Mouse (Mus musculus): Measurements from ENCODE around the gene Tmc4. TPM values are rescaled to one million over a fixed set of nuclear protein-coding genes. Genes with fewer than 3 reads are reported as not detected.
A peak's percentile ranks its signal among the peaks of the same experiment; 100 is the strongest.

Gene Tmc4
- total and polyA plus RNA-seq, 3 experiments, result 9.3 to 18.2 (median 12.5) TPM

- no peak for DNase-seq
Observed at GRCm38 (mm10) chr7:3643843-3644242, 33.5 kb downstream of the Tmc4 start.

DNA sequence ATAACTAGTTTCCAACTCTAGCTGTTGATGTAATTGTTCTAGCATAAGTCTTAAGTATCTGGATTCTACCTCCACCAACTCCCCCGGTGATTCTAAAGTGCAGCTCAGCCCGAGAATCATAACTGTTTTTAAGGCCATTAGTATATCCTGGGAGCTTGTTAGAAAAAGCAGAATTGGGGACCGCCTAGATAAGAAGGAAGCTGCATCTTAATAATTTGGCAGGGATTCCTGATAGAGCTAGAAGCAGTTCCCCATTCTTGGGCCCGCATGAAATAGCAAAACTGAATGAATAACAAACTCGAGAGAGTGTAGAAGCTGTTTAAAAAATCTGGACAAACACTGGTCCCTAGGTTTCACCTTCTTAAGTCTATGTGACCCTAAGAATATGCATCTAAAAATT is 33.9 kb downstream of the Tmc4 start:
- no peak for DNase-seq

GRCm38 (mm10) chr7:3630478-3630815 is 46.9 kb downstream of the Tmc4 start:
- DNase-seq, result no peak

DNA sequence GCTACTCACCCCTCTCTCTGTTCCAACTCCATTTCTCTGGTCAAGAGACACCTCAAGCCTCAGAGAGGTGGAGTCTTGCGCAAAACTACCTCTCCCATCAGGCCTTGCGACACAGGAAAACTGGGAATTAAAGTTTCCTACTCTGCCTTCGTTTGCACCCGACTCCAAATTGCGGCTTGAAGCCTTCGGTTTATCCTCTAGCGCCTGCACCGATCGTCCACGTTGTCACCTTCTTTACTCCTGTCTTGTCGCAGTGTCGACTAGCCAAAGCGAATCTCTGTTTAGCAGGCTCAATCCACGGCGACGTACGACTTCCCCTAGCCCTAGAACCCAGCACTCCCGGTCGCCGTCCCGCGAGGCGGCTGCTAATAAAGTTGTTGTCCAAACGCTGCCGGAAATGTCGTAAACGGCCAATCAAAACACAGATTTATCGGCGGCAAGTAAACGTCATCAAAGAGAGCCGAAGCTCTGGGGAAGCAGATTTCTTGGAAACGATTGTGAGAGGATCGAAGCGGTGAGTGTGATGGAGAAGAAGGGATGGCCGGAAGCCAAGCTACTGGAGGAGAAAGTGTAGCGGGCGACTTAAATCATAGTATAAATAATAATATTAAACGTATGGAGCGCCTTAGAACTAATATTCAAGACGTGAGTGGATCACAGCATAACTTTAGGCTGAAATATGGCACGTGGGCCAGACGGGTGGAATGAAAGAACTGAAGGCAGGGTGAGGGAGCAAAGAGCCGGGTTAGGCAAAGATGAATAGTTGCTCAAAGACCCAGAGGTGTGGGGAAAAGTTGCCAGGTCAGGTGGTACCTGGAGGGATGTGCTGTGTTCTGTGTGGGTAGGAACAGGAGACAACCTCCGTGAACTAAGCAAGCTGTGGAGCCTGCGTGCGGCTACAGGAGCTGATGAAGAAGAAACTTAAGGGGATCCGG is 47.5 kb downstream of the Tmc4 start, which contains the start of the genes Tfpt and Prpf31:
Tfpt (minus strand) TSS at position 387 of the 935 bp plus-strand sequence.
Prpf31 (plus strand) TSS at position 443 of the 935 bp plus-strand sequence.
- DNase-seq, result peak; percentile 95

- no peak for DNase-seq
Observed at GRCm38 (mm10) chr7:3629030-3629429, 48.3 kb downstream of the Tmc4 start.

- peak; percentile 92 for DNase-seq
Observed at GRCm38 (mm10) chr7:3617242-3617995, 59.9 kb downstream of the Tmc4 start, which contains the start of gene Ndufa3. Gene Ndufa3, plus strand, starts transcription at chr7:3617373.

- no peak for DNase-seq
Observed at GRCm38 (mm10) chr7:3616389-3617241, 60.7 kb downstream of the Tmc4 start.

DNA sequence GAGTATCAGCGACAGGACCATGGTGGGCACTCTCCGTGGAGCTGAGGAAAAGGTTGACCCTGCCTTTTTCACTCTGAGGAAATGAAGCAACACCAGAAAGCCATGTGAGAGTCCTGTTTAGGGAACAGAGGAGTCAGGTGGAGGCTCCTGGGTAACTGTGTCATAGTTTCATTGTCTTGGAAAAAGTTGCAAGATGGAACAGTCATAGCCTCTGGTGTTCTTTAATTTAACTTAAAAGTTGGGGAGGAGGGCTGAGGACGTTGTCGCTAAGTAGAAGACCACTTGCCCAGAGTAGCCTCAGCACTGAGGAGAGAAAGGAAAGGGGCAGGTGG is 61.3 kb downstream of the Tmc4 start, which contains the start of gene Oscar:
Oscar (minus strand) TSS at position 101 of the 332 bp plus-strand sequence.
- no peak for DNase-seq

Small RNAs within 50 kb of the gene (microRNA-seq; reads per million reads assigned to microRNA genes)
- 2.9 to 3.5 reads per million in 2 experiments for gene Mir3572

Other genes starting within 250 kb of the Tmc4 start
- gene Tarm1, start 174.9 kb downstream of the Tmc4 start, total RNA-seq (2021), result 1 to 10 TPM in 1 of 2 experiments, under 1 TPM in 1; 0.66 to 1.6 TPM
- 0.18 and 0.29 TPM in 2 replicates for gene Tarm1, start 174.9 kb downstream of the Tmc4 start, polyA plus RNA-seq (2012; rRNA removed)
- gene Oscar, start 61.4 kb downstream of the Tmc4 start, total RNA-seq (2021), result not detected
- 0.38 and 1.0 TPM in 2 replicates for gene Oscar, start 61.4 kb downstream of the Tmc4 start, polyA plus RNA-seq (2012; rRNA removed)
- 100 to 1,000 TPM; 829 to 842 TPM for gene Ndufa3, start 60.2 kb downstream of the Tmc4 start, total RNA-seq (2021)
- gene Ndufa3, start 60.2 kb downstream of the Tmc4 start, polyA plus RNA-seq (2012; rRNA removed), result 217 and 245 TPM in 2 replicates
- 10 to 100 TPM; 24.1 to 26.2 TPM for gene Tfpt, start 47.6 kb downstream of the Tmc4 start, total RNA-seq (2021)
- 3.4 and 4.0 TPM in 2 replicates for gene Tfpt, start 47.6 kb downstream of the Tmc4 start, polyA plus RNA-seq (2012; rRNA removed)
- 10 to 100 TPM; 36.8 to 53.1 TPM for gene Prpf31, start 47.6 kb downstream of the Tmc4 start, total RNA-seq (2021)
- 20.5 and 33.7 TPM in 2 replicates for gene Prpf31, start 47.6 kb downstream of the Tmc4 start, polyA plus RNA-seq (2012; rRNA removed)
- gene Cnot3, start 32.3 kb downstream of the Tmc4 start, total RNA-seq (2021), result 10 to 100 TPM; 52.6 to 61.5 TPM
- 83.3 and 103 TPM in 2 replicates for gene Cnot3, start 32.3 kb downstream of the Tmc4 start, polyA plus RNA-seq (2012; rRNA removed)
- 10 to 100 TPM; 13.2 to 14.4 TPM for gene Leng1, start 11.7 kb downstream of the Tmc4 start, total RNA-seq (2021)
- gene Leng1, start 11.7 kb downstream of the Tmc4 start, polyA plus RNA-seq (2012; rRNA removed), result 2.9 and 3.1 TPM in 2 replicates
- 100 to 1,000 TPM in 1 of 2 experiments, 10 to 100 TPM in 1; 80.4 to 106 TPM for gene Tsen34, start 15.3 kb upstream of the Tmc4 start, total RNA-seq (2021)
- gene Tsen34, start 15.3 kb upstream of the Tmc4 start, polyA plus RNA-seq (2012; rRNA removed), result 240 and 250 TPM in 2 replicates
- 10 to 100 TPM; 65.4 to 74.4 TPM for gene Mboat7, start 16.0 kb upstream of the Tmc4 start, total RNA-seq (2021)
- 102 and 133 TPM in 2 replicates for gene Mboat7, start 16.0 kb upstream of the Tmc4 start, polyA plus RNA-seq (2012; rRNA removed)
- gene Rps9, start 26.4 kb upstream of the Tmc4 start, total RNA-seq (2021), result 100 to 1,000 TPM; 768 to 988 TPM
- gene Rps9, start 26.4 kb upstream of the Tmc4 start, polyA plus RNA-seq (2012; rRNA removed), result 285 and 318 TPM in 2 replicates
- gene Pirb, start 42.8 kb upstream of the Tmc4 start, total RNA-seq (2021), result 1 to 10 TPM; 2.4 to 3.2 TPM
- 5.6 and 7.3 TPM in 2 replicates for gene Pirb, start 42.8 kb upstream of the Tmc4 start, polyA plus RNA-seq (2012; rRNA removed)
- gene Gm15448, start 148.1 kb upstream of the Tmc4 start, total RNA-seq (2021), result under 1 TPM; 0.40 to 0.41 TPM
- 0.19 TPM in 1 of 2 replicates, not detected in the other for gene Gm15448, start 148.1 kb upstream of the Tmc4 start, polyA plus RNA-seq (2012; rRNA removed)
- gene Pira2, start 167.5 kb upstream of the Tmc4 start, total RNA-seq (2021), result under 1 TPM; 0.17 to 0.55 TPM
- 0.30 and 0.44 TPM in 2 replicates for gene Pira2, start 167.5 kb upstream of the Tmc4 start, polyA plus RNA-seq (2012; rRNA removed)
- gene Gm14548, start 220.6 kb upstream of the Tmc4 start, total RNA-seq (2021), result under 1 TPM; 0.28 to 0.49 TPM
- 0.36 and 0.74 TPM in 2 replicates for gene Gm14548, start 220.6 kb upstream of the Tmc4 start, polyA plus RNA-seq (2012; rRNA removed)
- under 1 TPM; 0.38 to 0.49 TPM for gene Lilra6, start 237.9 kb upstream of the Tmc4 start, total RNA-seq (2021)
- gene Lilra6, start 237.9 kb upstream of the Tmc4 start, polyA plus RNA-seq (2012; rRNA removed), result 0.24 and 0.33 TPM in 2 replicates

All from adrenal gland, adult 2 months (tissue).